Mouse (Mus musculus): ENCODE measurements around the gene Dock1.

Dock1 gene

DNA sequence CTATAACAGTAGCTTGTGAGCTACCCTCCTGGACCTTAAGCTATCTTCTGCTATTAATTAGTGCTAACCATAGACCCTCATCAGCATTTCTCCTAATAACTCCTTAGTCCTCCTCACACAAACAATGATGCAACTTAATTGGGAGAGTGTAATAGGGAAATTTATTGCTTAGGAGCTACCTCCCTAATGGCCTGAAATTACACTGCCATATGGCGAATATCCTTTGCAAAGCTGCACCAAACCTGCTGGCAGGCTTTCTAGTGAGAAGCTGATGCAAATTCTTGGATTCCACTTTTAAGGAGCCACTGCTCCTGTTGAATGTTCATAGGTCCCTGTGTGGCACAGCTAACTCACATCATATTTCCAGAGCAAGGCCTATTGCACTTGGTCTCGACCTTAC is 320.5 kb downstream of the Dock1 start:
- DNase-seq = no peak

DNA sequence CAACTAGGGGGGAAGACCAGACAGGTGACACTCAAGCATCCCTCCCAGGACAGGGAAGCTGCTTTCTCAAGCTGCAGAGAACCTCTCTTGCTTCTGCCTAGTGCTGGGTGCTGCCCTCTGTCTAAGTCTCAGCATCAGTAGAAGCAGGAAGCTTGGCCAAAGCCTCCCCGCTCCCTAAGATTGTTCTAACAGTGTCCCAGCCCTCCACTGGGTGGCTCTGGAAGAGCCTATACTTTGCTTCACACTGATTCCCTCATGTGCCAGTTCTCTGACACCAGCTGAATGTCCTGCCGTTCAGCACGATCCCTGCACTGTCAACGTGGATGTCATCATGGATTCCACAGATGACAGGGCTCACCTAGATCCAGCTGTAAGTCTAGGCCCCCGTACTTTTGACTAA is 324.5 kb downstream of the Dock1 start:
- no peak for DNase-seq

DNA sequence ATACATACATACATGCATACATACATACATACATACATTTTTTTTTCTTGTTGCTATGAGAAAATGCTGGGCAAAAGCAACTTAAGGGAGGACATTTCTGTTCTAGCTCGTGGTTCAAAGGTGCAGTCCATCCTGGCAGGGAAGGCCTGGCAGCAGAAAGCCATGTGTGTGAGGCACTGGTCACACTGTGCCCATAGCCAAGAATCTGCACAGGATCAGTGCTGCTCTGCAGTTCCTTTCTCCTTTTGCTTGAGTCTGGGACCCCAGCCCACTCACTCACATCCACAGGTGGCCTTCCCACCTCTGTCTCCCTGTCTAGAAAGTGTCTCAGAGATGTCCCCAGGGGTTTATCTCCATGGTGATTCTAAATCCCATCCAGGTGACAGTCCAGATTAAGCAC is 331.8 kb downstream of the Dock1 start:
- DNase-seq = no peak

DNA sequence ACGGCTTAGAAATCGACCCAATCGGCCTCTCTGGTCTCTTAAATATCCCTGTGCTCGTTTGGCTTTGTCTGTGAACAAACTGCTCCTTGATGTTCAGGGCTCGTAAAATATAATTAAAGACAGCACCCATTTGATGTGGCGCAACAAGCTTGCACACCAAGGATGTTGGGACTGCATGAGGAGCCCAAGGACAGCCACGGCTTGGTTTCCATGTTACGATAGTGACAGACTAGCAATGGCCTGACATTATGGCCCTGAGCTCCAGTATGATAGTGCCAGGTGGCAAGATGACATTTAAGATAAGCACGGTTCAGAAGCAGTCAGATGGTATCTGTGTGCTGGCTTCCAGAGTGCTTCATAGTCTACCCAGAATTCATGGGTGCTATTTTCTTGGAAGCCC is 332.4 kb downstream of the Dock1 start:
- DNase-seq = no peak

DNA sequence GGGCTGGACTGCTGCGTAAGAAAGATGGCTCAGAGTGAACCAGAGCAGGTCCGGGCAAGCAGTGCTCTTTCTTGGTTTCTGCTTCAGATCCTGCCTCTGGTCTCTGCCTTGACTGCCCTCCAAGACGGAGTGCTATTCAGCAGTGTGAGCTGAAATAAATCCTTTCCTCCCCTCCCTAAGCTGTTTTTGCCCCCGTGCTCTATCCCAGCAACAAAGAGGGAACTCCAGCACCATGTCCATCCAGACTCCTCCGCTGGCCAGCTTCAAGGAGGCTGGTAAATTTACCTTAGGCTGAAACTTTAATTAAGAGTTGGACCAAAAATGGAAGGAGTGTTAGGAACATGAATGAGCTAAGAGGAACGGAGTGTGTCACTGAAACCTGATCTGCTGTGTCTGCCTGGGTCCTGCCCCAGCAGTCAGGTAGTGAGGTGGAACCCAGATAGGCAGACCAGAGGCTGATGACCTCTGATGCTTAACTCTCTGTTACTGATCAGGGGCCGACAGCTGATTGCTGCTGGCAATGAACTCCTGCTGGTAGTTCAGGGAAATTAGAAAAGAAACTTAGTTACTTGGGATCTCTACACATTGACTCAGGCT is 335.6 kb downstream of the Dock1 start:
- DNase-seq = no peak

DNA sequence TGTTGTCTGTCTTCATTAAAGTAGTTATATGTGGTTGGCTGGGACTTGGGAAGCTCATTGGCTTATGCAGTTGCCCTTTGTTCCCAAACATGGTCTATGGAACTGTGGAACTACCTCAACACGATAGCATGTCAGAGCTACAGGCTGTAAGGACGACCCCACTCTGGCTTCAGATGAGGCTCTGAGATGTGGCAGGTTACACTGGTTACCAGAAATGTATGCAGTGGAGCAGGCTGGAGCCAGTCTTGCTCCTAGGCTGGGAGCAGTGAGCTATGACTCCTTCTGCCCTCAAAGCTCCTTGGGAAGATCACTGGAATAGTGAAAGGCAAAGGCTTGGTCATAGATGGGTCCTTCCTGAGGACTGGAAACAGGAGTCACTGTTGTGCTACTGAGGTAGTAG is 337.6 kb downstream of the Dock1 start:
- DNase-seq = no peak

DNA sequence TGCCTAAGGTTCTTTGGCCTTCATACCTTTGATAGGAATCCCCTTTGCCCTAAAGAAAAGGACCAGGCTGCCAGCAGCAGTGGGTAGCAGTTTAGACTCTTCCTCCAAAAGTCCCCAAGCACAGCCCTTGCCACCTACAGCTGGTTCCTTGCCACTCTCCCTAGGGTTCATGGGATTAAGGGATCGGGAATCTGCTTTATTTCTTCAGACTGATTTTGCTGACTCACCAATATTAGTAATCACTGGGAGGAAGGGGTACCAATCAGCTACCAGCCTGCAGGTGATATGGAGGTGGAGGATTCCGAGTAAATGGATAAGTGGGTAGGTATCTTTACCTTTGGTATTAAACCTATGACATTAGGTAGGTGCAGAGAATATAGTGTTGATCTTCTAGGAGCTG is 340.5 kb downstream of the Dock1 start:
- no peak for DNase-seq

DNA sequence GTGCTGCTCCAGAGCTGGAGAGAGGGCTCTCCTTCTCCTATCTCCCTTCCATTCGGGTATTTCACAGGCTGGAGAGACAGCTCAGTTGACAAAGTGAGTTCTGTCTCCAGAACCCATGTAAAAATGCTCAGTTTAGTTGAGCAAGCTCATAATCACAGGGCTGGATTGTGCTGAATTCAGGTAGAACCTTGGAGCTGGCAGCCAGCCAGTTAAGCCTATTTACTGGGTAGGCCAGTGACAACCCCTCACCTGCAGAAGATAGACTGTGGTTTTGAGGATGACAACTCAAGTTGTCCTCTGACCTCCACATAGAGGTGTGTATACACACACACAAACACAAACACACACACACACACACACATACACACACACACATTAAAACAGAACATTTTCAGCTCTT is 347.1 kb downstream of the Dock1 start:
- no peak for DNase-seq

DNA sequence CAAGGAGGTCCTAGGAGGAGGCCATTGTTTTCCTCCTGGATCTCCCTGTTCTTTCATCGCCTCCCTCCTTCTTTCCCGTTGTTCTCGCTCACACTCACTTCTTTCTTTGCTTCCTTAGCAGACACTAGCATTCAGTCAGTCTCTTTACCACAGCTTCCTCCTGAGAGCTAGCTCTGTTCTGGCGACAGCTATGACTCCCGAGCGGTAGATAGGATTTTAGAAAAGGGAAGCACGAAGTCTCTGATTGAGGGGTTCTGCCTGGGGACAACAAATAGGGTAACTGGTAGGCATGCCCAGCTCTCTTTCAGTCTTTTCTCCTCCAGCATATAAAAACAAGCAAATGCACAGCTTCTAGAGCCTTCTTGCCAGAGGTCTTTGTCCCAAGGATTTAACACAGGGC is 350.3 kb downstream of the Dock1 start:
- DNase-seq = no peak

DNA sequence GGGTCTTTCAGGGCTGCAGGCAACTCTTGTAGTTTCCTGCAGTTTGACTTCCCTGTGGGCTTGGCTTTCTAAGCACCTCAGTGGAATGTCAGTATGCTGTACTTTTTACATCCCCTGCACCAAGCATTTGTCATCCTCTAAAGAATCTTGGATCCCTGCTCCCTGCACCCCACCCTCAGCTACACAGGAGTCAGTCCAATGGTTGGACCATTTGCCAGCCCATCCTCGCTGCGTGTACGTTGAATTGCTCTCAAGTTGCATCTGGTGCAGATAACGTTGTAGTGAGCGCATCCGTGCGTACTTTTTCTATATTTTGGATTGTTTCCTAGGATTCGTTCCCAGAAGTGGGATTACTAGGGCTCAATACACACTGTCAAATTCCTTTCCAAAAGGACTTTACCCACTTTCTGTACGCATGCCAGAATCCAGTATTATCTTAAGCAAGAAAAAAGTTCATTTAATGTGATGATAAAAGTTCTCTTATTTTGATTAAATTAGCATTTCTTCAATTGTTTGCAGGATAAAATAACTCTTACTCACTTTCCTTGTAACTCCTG is 351.2 kb downstream of the Dock1 start:
- DNase-seq = no peak

DNA sequence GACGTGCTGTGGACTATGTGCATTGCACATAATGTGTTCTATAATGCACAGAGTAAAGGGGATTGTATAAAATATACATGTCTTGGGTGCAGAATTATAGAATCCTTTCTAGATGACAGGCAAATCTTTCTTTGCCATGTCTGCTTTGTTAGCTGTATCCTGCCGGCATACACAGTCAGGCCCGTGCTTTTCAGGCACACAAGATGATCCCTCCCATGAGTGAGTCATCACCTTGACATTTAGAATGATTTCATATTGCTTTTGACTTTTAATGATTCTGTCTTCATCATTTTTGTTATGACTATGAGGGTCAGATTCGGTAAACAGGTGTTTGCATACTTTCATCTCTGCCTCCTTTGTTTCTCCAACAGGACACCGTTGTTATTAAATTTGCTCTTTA is 354.1 kb downstream of the Dock1 start:
- DNase-seq = no peak

DNA sequence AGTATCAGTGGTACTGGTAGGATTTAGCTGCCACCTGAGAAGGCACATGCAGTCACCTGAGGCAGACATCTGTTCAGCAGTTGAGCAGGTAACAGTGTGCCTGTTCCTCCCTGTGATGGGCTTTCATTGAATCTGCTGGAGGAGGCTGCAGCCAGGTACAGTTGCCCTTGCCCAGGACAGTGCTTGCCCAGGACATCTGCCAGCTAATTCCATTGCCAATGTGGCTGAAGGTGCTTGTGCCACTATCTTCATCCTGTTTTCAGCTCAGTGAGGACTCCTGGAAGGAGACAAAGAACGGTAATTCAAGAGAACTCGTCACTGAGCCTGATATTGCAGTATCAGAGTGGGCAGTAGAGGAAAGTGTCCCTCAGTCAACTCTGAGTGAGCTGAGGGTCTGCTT is 358.3 kb downstream of the Dock1 start:
- DNase-seq = no peak

DNA sequence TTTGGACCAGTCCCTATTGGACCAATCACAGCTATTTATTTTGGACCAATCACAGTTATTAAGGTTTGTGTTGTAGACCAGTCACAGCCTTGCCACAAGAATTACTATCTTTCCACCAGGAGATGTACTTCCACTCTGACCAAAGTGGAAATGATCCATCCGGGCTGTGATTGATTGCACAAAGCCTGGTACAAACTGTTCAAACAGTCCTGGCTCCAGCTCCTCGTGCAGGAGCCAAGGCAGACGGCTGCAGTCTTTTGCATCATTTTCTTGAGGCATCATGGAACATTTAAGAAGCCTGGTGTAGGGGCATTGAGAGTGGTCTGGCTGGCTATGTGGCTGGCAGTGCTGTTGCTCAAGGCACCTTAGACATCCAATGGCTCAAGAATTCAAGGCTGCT is 358.7 kb downstream of the Dock1 start:
- DNase-seq = peak; percentile 15 to 16

DNA sequence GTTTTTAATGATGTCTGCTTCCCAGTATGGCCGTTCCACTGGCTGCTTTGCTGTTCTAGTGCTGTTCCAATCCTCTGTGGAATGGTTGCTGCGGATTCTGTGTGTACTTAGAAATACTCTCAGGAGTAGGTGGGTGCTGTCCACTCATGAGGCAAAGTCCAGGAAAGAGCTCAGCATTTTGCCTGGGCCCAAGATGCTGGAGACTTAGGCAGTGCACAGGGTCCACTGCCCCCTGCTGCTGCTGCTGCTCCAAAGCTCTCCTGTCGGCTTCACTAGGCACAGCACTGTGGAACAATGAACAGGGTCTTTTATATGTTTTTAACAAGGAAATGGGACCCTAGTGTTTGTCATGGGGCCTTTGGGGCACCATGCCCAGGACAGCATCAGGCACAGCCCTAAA is 361.0 kb downstream of the Dock1 start:
- no peak for DNase-seq

DNA sequence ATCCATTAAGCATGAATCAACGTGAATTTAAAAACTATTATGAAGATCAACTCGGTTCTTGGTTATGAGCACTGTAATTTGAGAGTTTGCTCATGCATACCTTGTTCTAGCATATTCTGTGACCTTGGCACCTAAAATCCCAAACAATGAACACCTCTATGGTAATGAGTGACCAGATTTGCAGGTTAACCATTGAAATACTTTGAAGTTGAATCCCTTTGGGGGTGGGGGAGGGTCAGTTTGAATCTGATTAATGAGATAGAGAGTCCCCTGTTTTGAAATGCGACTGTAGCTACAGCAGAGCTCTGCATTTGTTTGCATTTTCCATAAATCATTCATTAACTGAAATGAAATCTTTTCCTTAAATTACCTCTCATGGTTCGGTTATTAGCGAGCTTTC is 364.4 kb downstream of the Dock1 start:
- DNase-seq = no peak

DNA sequence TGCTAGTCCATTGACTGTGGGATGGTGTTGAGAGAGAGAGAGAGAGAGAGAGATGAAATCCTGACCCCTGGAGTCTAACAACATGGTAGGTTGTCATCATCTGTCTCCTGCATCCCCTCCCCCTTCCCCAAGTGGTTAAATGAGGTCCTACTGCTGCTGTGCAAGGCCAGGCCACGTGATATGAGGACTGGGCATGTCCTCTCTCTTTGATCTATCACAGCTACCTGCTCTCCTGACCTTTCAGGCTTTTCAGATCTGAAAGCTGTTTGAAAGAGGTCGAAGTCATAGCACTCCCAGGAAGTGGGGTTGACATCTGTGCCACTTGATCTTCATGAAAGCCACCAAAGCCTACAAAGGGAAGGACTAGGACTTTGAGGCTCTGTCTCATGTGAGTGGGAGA is 365.2 kb downstream of the Dock1 start:
- no peak for DNase-seq

DNA sequence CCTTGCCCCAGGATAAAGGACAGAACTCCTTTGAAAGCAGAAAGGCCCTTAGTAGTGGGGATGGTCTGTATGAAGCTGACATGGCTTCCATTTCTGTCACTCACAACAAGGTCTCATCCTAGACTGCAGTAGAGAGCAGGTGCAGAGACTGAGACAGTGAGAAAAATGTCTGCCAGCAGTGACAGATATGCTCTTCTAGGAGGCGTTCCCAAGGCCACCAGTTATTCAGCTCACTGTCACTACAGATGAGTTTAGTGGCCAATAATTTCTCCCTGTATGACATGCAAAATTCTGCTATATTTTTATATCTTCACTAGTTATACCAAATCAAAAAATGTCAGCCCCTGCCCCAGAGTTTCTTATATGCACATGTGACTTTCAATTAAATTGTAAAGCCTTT is 368.5 kb downstream of the Dock1 start:
- no peak for DNase-seq

DNA sequence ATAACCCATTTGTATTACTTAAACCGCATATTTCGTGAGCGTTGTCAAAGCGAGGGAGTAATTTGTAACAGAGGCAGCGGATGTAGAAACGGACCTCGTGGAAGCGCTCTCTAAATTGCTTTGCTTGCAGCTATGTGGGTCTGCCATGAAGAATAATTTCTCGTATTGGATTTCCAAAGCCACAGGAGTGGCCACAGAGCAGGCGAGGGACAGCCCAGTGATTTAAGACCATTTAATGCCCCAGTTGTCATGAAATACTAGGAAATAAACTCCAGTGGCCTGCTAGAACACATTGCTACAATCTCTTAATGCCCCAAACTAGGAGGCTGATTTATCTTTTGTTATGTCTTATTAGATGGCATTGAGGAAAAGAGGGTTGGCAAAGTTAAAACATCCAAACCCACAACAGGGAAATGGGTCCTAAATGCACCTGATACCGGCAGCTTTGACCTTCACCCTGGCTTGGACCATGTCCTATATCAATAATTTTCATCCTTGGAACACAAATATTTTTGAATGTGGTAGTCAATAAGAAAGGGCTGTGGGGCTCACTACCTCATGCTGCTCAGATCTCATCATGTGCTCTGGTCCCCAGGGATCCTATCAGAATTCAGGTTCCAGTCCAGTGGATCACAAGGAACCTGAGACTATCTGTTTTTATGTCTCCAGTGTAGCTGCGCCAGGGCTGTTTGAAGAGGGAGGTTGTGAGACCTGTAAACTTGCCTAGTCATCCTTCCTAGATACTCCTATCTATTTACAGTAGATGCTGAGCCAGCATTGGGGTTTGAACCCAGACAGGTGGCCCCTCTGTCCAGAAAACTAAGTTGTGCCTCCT is 373.7 kb downstream of the Dock1 start:
- no peak for DNase-seq

DNA sequence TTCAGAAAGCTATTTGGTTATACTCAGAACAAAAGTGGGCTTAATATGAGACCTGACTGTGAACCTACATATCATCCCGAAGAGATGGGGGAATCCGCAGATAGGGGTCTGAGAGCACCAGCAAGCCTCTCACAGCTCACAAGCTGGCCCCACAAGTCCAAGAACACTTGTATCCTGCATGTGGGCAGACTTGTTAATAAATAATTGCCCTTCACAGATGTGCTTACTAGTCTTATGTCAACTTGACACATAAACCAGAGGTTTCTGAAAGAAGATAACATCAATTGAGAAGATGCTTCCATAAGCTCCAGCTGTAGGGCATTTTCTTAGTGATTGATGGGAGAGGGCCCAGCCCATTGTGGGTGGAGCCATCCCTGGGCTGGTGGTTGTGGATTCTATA is 379.0 kb downstream of the Dock1 start:
- DNase-seq = no peak

DNA sequence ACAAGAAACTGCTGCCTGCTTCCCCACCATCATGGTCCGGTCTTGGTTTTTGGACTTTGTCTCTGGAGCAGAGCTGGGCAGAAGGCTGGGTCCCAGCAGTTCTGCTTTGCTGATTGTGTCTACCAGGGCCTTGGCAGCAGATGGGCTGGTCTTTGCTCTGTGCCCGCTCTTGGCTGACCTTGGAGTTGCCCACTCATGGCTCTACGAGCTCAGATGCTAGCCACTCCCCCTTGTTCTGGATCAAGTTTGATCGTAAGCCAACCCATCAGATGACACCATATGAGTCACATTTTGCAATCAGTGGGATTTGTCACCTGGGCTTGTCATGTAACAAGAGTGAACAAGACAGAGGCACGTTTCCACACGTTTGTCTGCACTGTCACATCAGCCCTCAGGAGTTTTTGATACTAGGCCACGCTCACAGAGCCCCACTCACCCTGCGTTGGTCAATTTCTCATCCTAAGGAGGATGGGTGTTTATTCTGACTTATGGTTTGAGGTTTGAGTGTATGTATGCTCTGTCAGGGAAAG is 382.8 kb downstream of the Dock1 start:
- DNase-seq = no peak

DNA sequence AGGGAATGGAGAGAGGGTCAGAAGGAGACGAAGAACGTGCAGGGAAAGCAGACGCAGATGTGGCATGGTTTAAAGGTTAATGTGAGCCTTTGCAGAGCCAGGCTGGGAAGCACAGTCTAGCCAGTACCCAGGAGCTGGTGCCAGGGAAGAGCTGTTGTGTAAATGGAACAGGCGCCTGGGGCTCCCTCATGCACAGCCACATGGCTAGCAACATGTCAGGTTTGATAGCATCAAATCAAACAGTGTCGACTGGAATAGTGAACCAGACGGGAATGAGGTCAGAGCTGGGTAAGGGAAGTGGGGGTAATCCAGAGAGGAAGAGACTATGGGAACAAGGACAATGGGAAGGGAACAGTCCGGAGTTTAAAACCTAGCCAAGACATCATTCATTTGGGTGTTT is 384.2 kb downstream of the Dock1 start:
- peak in 1 of 2 experiments; percentile 6 for DNase-seq

DNA sequence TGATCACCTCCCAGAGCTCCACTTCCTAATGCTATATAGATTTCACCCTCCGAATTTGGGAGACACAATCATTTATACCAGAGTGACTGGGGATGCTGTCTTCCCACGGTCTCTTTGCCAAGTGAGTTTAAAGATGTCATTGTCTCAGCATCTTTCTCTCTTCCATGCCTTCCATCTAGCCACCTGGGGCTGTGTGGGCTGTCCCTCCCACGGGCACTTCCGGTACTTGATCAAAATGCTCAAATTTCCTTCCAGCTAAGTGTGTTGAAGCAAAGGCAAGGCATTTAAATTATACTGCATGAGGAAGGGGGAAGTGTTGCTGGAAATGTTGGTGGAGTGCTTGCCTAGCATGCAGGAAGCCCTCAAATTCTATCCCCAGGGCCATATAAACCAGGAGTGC is 388.6 kb downstream of the Dock1 start:
- no peak for DNase-seq

DNA sequence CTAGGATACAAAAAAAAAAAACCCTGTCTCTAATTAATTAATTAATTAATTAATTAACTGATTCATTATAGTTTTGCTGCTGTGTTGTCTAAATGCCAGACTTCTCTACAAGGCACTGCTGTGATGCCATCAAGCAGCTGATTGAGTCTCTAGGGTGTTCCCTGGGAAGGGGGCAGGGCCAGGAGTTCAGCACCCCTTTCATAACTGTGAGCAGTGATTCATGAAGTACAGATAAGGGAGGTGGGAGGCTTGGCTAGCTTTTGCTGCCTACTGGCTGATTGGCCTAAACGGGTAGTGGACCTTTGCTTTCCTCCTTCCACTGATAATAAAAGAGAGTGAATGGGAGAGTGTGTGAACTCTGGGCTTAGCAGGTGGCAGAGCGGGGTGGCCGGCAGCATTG is 389.1 kb downstream of the Dock1 start:
- no peak for DNase-seq

DNA sequence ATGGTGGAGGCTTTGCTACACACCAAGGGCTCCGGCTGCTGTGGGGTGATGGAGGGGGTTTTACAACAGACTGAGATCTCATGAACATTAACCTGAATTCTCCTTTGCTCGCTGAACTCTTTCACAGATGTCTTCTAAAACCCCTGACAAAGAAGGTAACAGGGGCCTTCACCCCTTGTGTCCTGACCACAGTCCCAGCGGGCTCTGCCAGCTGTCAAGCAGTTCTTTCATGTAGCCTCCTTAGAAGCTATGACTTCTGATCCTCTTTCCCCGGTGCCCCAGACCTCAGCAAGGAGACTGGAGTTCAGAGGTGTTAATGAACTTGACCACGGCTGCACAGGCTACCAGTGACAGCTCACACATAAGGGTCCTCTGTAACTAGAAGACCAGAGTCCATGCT is 393.4 kb downstream of the Dock1 start:
- DNase-seq = no peak

Measured in lung, adult 18-20 months (tissue).